Comparison of ENCODE assay signal across 8 mouse cellular contexts in genomic region chr6:122811280-122811652, GRCm38 (mm10). TPM values are rescaled to one million over a fixed set of nuclear protein-coding genes. Genes with fewer than 3 reads are reported as not detected.
DNase-seq lines count a peak whose midpoint lies in the region; ATAC-seq lines count a peak whose summit lies in the region.

No protein-coding gene starts in this region.

- peaks cover 2% of the 10 kb centered on the region; the same call in 1 of the 2 replicates for H3K36me3 ChIP-seq in erythroblast, embryonic 14.5 days (ENCODE audit: control insufficient read depth)
- no peaks in the 10 kb centered on the region for H3K36me3 ChIP-seq in heart, embryonic 12.5 days
- no peaks in the 10 kb centered on the region for H3K36me3 ChIP-seq in liver, embryonic 12.5 days
- no peaks in the 10 kb centered on the region for H3K36me3 ChIP-seq in stomach, embryonic 14.5 days (ENCODE audit: control insufficient read depth, insufficient read depth, low read length)

- peak; percentile 79 for DNase-seq in brain, embryonic 18.5 days (ENCODE audit: low read depth, low spot score)
- peak; percentile 97 for DNase-seq in kidney, postnatal 10 days
- DNase-seq in naive thymus-derived CD4-positive, alpha-beta T cell, adult 2 months (ENCODE audit: low read depth): peak; percentile 95

- peaks cover 35% of the 10 kb centered on the region for H3K4me1 ChIP-seq in erythroblast, embryonic 14.5 days (ENCODE audit: control insufficient read depth)
- peaks cover 6% of the 10 kb centered on the region for H3K4me1 ChIP-seq in heart, embryonic 12.5 days (replicated peaks)
- H3K4me1 ChIP-seq in liver, embryonic 12.5 days: peaks cover 31% of the 10 kb centered on the region
- 0 out of 2 replicates have a peak, but pooled peaks cover 2% of the 10 kb centered on the region for H3K4me1 ChIP-seq in stomach, embryonic 14.5 days (ENCODE audit: control insufficient read depth, insufficient read depth, low read length)

- WGBS in heart, embryonic 12.5 days: 1% methylated on average over 27 of the region's 38 CpGs
- under 1% methylated on average over 38 of the region's 38 CpGs for WGBS in liver, embryonic 12.5 days (ENCODE audit: insufficient replicate concordance)
- WGBS in stomach, embryonic 14.5 days: under 1% methylated on average over 38 of the region's 38 CpGs

- no peaks in the 10 kb centered on the region for H3K27me3 ChIP-seq in erythroblast, embryonic 14.5 days (ENCODE audit: control insufficient read depth)
- no peaks in the 10 kb centered on the region for H3K27me3 ChIP-seq in heart, embryonic 12.5 days (replicated peaks)
- H3K27me3 ChIP-seq in liver, embryonic 12.5 days (replicated peaks): no peaks in the 10 kb centered on the region; the same call in 1 of the 2 replicates
- H3K27me3 ChIP-seq in stomach, embryonic 14.5 days (ENCODE audit: control insufficient read depth, insufficient read depth, low read length): no peaks in the 10 kb centered on the region

- peak overlapping the region; percentile 98 for H3K27ac ChIP-seq in heart, embryonic 12.5 days (ENCODE audit: poor library complexity, severe bottlenecking)
- H3K27ac ChIP-seq in liver, embryonic 12.5 days: peak overlapping the region; percentile 100
- H3K27ac ChIP-seq in stomach, embryonic 14.5 days (ENCODE audit: low read length): peak overlapping the region; percentile 100

- ATAC-seq in CD4-positive, CD25-positive, alpha-beta regulatory T cell, adult 4 months: peak; percentile 70
- peak; percentile 97 for ATAC-seq in heart, embryonic 12.5 days (ENCODE audit: insufficient number of reproducible peaks, low FRiP score)
- ATAC-seq in liver, embryonic 12.5 days: peak; percentile 91
- ATAC-seq in stomach, embryonic 14.5 days (ENCODE audit: insufficient number of reproducible peaks, insufficient read depth, low FRiP score, low read depth): peak; percentile 94

- peak overlapping the region; percentile 69 for H3K4me3 ChIP-seq in erythroblast, embryonic 14.5 days (replicated peaks)
- H3K4me3 ChIP-seq in heart, embryonic 12.5 days: peak overlapping the region; percentile 61
- peak overlapping the region; percentile 69 for H3K4me3 ChIP-seq in liver, embryonic 12.5 days
- peak overlapping the region; percentile 56 for H3K4me3 ChIP-seq in stomach, embryonic 14.5 days (ENCODE audit: low read depth, low read length)

- no peaks in the 10 kb centered on the region; the same call in 1 of the 2 replicates for H3K9me3 ChIP-seq in erythroblast, embryonic 14.5 days (ENCODE audit: control insufficient read depth, low read length)
- no peaks in the 10 kb centered on the region for H3K9me3 ChIP-seq in heart, embryonic 12.5 days (replicated peaks)
- no peaks in the 10 kb centered on the region for H3K9me3 ChIP-seq in liver, embryonic 12.5 days (replicated peaks)
- no peaks in the 10 kb centered on the region for H3K9me3 ChIP-seq in stomach, embryonic 14.5 days (ENCODE audit: control insufficient read depth, low read depth, low read length)

- peak overlapping the region; percentile 73 for H3K9ac ChIP-seq in heart, embryonic 12.5 days
- H3K9ac ChIP-seq in liver, embryonic 12.5 days: peak overlapping the region; percentile 84
- H3K9ac ChIP-seq in stomach, embryonic 14.5 days (replicated peaks; ENCODE audit: low read depth, low read length): peak overlapping the region; percentile 49

- peak overlapping the region; percentile 64 for H3K4me2 ChIP-seq in heart, embryonic 12.5 days
- peak overlapping the region; percentile 72 for H3K4me2 ChIP-seq in liver, embryonic 12.5 days
- H3K4me2 ChIP-seq in stomach, embryonic 14.5 days (replicated peaks; ENCODE audit: low read depth, low read length): peak overlapping the region; percentile 30

RNA-seq across cellular contexts. Expression of gene Foxj2, which starts 8.4 kb away (rescaled TPM):
- 1 to 10 TPM; 8.5 to 9.2 TPM for polyA plus RNA-seq in CD4-positive, CD25-positive, alpha-beta regulatory T cell, adult 4 months (2017; shearing (Covaris generic))
- 0.56 and 0.83 TPM in 2 replicates for polyA plus RNA-seq in erythroblast, embryonic 14.5 days (2012)
- polyA plus RNA-seq in heart, embryonic 12.5 days (2016; fragmentation: Nextera tagmentation; extraction: Ambion mirVana): 7.8 and 8.4 TPM in 2 replicates
- 2.0 and 2.4 TPM in 2 replicates for polyA plus RNA-seq in liver, embryonic 12.5 days (2016; fragmentation: Nextera tagmentation; extraction: Ambion mirVana)
- 6.7 and 7.9 TPM in 2 replicates for polyA plus RNA-seq in stomach, embryonic 14.5 days (2014; fragmentation: Nextera tagmentation; extraction: Ambion mirVana)

RNA-seq across cellular contexts. Expression of gene Slc2a3, which starts 9.8 kb away (rescaled TPM):
- 100 to 1,000 TPM; 103 to 138 TPM for polyA plus RNA-seq in CD4-positive, CD25-positive, alpha-beta regulatory T cell, adult 4 months (2017; shearing (Covaris generic))
- polyA plus RNA-seq in erythroblast, embryonic 14.5 days (2012): 0.48 and 0.56 TPM in 2 replicates
- 26.6 and 27.7 TPM in 2 replicates for polyA plus RNA-seq in heart, embryonic 12.5 days (2016; fragmentation: Nextera tagmentation; extraction: Ambion mirVana)
- 35.5 and 38.7 TPM in 2 replicates for polyA plus RNA-seq in liver, embryonic 12.5 days (2016; fragmentation: Nextera tagmentation; extraction: Ambion mirVana)
- 12.8 and 14.2 TPM in 2 replicates for polyA plus RNA-seq in stomach, embryonic 14.5 days (2014; fragmentation: Nextera tagmentation; extraction: Ambion mirVana)

RNA-seq across cellular contexts. Expression of gene C3ar1, which starts 44.7 kb away (rescaled TPM):
- polyA plus RNA-seq in CD4-positive, CD25-positive, alpha-beta regulatory T cell, adult 4 months (2017; shearing (Covaris generic)): under 1 TPM; 0.18 to 0.27 TPM
- polyA plus RNA-seq in erythroblast, embryonic 14.5 days (2012): not detected in 2 replicates
- polyA plus RNA-seq in heart, embryonic 12.5 days (2016; fragmentation: Nextera tagmentation; extraction: Ambion mirVana): 1.4 and 1.7 TPM in 2 replicates
- polyA plus RNA-seq in liver, embryonic 12.5 days (2016; fragmentation: Nextera tagmentation; extraction: Ambion mirVana): 1.5 TPM in 2 replicates
- polyA plus RNA-seq in stomach, embryonic 14.5 days (2014; fragmentation: Nextera tagmentation; extraction: Ambion mirVana): 2.9 and 3.1 TPM in 2 replicates

Comparison
In these comparisons a context has a peak if more than half of its experiments do, and no peak if none do; other contexts are left out.
1. Peak in every context shown above with its lines: DNase-seq, ATAC-seq, H3K4me3 ChIP-seq and H3K27ac ChIP-seq.